Mouse (Mus musculus): ENCODE measurements around the gene Aven. TPM values are rescaled to one million over a fixed set of nuclear protein-coding genes. Genes with fewer than 3 reads are reported as not detected.

Gene Aven
- polyA plus RNA-seq, 1 experiment from 2014 or later, result 3.7 TPM

Small RNA genes within 50 kb of the gene (microRNA-seq; reads per million reads assigned to microRNA genes)
- gene Gm44374, result not detected

Other genes starting within 250 kb of the Aven start
- not detected in 2 replicates for gene Nutm1, start 233.7 kb upstream of the Aven start, polyA plus RNA-seq (2015; fragmentation: Nextera tagmentation; extraction: Ambion mirVana)
- 102 and 116 TPM in 2 replicates for gene Nop10, start 231.0 kb upstream of the Aven start, polyA plus RNA-seq (2015; fragmentation: Nextera tagmentation; extraction: Ambion mirVana)
- gene Slc12a6, start 227.1 kb upstream of the Aven start, polyA plus RNA-seq (2015; fragmentation: Nextera tagmentation; extraction: Ambion mirVana), result 4.4 and 5.3 TPM in 2 replicates
- not detected in 2 replicates for gene Gm21985, start 226.7 kb upstream of the Aven start, polyA plus RNA-seq (2015; fragmentation: Nextera tagmentation; extraction: Ambion mirVana)
- 40.0 and 40.7 TPM in 2 replicates for gene Emc4, start 124.9 kb upstream of the Aven start, polyA plus RNA-seq (2015; fragmentation: Nextera tagmentation; extraction: Ambion mirVana)
- 14.4 and 17.1 TPM in 2 replicates for gene Katnbl1, start 113.8 kb upstream of the Aven start, polyA plus RNA-seq (2015; fragmentation: Nextera tagmentation; extraction: Ambion mirVana)
- gene Emc7, start 38.0 kb upstream of the Aven start, polyA plus RNA-seq (2015; fragmentation: Nextera tagmentation; extraction: Ambion mirVana), result 12.9 and 13.2 TPM in 2 replicates
- gene Chrm5, start 12.2 kb upstream of the Aven start, polyA plus RNA-seq (2015; fragmentation: Nextera tagmentation; extraction: Ambion mirVana), result not detected in 2 replicates

Measured in liver, embryonic 16.5 days (tissue).